Mouse (Mus musculus) cerebellum, adult 11-12 months (tissue): ENCODE results near the gene Cnn1.
"Not testable (repeated sequence)": the region's sequence is repeated elsewhere in the genome, so short reads cannot be mapped to it uniquely, and the experiment has no call there.

ENCODE experiments used
- DNase-seq: peaks from one replicate; pipeline ENCODE4 v3.0.0; 2022

Gene Cnn1

DNA sequence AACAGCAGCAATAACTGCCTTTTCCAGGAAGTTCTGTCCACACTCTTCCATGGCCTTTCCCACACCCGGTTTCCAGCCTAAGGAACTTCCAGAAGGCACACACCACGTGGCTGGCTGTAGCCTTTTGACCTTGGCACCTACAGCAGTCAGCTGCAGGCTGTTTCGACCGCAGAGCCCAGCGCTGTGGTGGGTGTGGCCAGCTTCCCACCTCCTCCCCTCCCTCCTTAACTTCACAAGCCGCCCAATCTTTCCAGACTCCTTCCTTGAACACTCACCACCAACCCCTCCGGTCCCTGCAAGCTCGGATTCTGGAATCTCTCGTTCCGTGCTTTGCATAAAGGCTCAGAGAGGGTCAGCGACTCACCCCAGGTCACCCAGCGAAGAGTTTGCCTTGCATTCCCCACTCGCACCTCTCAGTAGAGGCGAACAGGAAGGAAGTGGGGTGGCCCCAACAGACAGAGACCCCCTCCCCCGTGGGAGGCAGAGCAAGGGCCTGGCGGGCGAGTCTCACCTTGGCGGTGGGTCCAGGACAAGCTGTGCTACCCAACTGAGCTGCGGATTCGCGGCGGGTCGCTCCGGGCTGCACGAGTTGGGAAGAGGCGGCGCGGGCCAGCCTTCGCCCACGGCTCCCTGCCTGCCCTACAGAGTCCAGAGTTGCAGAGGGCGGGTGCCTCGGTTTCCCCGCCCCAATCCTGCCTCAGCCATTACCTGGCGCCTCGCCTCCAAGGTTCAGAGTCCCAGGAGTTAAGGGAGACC, 32.4 kb downstream of the Cnn1 start:
- no peak for DNase-seq

DNA sequence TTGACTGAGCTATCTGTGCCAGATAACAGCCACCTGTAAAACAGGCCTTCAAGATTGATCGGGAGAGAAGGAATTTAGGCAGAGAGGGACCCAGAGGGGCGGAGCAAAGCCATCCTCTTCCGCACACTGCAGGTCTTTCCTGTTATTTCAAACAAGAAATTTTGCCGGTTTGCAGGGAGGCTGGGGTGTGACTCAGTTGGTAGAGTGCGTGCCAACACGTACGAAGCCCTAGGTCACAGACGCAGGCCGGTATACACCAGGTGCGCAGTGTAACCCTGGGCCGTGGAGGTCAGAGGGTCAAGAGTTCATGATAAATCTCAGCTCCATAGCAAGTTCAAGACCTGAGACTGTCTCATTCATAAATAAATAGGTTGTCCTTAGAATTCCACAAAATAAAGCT, 33.2 kb downstream of the Cnn1 start:
- DNase-seq: no peak

DNA sequence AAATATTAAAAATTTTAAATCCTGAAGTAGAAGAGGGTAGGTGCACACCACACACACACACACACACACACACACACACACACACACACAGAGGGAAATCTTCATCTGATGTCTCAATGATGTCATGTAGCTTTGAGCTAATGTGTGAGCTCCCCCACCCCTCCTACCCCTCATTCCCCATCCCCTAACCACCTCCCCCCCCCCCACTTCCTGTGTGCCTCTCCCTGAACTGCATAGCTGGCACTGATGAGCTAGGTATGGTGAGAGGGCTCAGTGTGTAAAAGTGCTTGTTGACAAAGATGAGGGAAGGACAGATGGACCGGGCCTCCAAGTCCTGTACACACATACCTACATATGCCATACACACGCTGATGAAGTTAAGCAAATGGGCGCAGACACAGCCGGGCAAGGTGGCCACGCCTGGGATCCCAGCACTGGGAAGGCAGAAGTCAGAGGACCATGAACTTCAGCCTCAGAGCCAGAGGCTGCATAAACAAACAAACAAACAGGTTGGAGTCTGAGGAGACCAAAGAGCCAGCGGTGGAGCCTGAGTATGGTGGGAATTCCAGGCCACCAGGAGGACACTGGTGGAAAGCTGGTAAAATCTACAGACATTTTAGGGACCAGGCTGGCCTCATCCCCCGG, 35.4 kb downstream of the Cnn1 start:
- DNase-seq: no peak

DNA sequence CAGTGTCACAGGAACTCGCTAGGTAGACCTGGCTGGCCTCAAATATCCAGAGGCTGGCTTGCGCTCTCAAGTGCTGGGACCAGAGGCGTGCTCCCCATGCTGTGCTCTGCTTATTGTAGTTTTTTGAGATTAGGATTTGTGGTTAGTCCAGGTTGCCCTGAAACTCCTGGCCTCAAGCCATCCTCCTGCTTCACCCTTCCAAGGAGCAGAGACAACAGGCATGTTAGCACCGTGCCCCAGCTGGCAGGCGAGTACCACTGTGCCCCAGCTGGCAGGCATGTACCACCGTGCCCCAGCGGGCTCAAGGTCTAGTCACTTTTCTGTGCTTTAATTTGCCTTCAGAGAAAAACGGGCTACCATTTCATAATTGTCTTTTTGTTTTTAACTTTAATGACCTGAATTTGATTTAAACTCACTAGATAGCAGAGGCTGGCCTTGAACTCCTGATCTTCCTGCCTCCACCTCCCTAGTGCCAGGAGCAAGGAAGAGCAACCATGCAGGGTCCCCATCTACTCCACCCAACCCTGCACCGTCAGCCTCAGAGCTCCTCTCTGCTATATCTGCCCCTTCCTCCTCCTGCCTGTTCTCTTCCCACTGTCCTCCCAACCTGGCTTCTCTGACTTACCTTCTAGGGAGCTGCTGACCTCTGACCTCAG, 36.1 kb downstream of the Cnn1 start:
- DNase-seq: no peak

DNA sequence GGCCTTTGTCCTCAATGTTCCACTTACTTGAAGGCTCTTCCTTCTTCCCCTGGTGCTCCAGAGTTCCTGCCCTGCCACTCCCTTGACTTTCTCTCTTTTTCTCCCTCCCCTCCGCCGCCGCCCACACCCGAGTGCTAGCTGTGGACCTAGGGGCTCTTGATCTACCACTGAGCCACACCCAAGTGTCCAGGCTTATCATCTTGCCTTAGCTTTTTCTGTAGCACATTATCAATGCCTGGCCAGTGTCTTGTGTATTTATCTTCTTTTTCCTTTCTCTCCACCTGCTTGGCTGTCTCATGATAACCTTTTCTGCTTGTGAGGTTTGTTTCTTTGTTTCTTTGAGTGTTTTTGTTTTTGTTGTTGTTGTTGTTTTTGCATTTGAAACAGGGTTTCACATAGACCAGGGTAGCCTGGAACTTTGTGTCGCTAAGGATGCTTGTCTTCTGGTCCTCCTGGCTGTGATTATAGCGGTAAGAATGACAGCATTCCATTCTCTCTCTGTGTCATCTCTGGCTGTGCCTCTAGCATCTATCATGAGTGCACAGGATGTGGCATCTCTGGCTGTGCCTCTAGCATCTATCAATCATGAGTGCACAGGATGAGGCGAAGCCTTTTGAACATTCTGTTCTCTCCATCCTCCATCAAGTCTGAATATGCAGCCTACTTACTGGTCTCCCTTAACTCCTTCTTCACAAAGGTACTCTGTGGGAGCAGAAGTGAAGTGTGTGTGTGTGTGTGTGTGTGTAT, 36.8 kb downstream of the Cnn1 start, which contains the start of gene Acp5:
Gene Acp5 (minus strand): TSS at position 68 of the 747 bp plus-strand sequence.
- DNase-seq: no peak

DNA sequence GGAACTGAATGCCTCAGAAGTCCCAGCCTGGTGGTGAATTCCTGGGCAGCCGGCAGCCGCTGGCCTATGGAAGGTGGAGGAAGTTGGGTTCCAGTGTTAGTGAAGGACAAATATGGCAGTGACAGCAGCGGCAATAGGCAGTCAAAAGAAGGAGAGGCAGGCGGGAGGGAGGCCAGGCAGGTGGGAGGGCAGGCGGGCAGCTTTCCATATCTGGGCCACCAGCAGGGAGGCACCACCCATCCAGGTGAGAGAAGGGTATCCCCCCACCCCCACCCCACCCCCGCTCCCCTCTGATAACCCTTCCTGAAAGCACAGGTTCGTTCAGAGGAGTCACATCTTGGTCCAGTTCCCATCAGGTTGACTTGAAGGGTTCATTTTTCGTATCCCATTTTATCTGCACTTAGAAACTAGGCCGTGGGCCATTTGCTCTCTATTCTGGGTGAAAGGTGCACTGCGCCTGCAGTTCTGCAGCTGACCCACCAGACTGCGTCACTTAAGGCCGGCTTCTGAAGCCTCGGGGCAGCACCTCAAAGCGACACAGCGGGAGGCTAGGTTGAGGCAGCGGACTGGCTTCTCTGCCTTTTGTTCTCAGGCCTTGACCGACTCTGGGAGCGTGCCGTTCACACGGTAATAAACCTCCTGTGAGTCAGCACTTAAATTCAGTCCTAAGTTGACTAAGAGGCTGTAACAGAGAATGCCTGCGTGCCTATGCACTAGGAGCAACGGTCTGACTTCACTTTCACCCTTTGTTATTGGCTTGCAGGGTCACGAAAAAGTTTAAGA, 37.9 kb downstream of the Cnn1 start:
- DNase-seq: no peak

DNA sequence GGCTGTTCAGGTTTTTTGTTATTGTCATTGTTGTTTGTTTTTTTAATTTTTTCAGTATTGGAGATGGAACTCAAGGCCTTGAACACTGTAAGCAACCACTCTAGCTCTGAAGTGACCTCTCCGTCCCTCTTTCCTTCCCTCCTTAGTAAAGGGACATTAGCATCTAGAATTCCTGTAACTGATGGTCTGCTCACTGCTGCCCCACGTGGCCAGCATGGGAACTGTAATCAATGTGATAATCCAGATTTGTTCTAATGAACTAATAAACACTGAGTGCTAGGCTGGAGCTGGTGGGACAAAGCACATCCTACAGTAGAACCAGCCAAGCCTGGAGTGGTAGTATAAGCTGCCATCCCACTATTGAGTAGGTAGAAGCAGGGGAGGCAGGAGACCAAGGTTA, 39.5 kb downstream of the Cnn1 start:
- DNase-seq: no peak

DNA sequence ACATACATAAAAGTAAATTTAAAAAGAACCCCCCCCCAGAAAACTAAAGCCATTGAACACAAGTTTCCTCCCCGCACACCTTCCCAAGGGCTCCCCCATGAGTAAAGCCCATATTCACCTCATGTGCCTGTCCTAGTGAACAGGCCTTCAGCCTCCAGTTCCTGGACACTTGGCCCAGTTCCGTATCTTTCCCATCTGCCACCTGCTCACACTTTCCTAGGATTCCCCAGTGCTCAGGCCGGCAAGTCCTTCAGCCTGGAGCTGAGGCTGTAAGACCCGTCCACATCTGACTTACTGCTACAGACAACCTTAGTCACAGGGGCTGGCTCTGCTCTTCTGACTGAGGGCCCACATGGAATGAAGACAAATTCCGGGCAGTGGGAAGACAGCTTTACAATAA, 40.7 kb downstream of the Cnn1 start:
- peak; percentile 75 for DNase-seq

DNA sequence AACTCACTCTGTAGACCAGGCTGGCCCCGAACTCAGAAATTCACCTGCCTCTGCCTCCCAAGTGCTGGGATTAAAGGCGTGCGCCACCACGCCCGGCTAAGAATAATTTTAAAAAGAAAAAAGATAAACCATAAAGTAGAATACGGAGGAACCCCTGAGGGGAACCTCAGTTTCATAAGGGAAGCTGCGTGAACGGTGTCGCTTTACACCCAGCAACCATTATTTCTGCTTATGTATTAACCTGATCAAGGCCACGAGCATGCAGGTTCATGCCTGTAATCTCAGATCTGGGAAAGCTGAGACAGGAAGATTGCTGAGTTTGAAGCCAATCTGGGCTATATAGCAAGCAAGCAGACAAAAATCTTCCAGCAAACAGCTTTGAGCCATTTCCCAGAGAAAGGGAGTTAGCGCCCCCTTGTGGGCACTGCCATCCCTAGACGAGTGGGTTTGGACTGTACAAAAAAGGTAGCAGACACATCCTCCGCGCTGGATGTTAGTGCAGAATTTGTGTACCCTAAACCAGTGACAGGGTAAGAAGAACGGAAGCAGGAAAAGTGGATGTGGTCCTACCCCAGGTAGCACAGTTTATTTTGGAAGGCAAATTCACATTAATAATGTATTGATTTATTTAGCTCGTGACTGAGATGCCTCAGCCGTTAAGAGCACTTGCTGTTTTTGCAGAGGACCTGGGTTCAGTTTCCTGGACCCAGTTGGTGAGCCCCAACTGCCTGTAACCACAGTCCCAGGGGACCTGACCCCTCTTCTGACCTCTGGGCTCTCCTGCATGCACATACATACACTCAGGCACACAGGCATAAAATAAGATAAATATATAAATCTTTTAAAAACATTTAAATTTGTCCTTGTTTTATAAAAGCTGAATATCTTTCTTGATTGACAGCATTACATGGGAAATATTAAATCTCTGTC, 44.4 kb downstream of the Cnn1 start:
- peak; percentile 78 for DNase-seq

DNA sequence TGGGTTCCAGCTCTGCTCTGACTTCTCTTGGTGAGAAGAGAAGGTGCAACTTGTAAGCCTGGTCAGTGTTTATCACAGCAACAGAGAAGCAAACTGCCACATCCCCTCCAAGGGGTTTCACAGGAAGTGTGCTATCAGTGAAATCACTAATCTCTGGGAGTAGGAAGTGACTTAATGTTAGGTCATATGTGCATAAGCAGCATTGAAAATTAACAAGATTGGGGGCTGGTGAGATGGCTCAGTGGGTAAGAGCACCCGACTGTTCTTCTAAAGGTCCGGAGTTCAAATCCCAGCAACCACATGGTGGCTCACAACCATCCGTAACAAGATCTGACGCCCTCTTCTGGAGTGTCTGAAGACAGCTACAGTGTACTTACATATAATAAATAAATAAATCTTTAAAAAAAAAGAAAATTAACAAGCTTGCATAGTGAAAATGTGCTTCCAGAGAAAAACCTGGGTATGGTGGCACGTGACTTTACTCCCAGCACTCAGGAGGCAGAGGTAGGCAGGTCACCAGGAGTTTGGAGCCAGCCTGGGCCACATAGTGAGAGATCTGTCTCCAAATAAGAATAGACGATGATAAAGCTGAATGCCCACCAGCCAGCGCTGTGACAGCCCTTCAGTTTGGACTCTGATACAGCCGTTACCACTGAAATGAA, 45.4 kb downstream of the Cnn1 start:
- no peak for DNase-seq

DNA sequence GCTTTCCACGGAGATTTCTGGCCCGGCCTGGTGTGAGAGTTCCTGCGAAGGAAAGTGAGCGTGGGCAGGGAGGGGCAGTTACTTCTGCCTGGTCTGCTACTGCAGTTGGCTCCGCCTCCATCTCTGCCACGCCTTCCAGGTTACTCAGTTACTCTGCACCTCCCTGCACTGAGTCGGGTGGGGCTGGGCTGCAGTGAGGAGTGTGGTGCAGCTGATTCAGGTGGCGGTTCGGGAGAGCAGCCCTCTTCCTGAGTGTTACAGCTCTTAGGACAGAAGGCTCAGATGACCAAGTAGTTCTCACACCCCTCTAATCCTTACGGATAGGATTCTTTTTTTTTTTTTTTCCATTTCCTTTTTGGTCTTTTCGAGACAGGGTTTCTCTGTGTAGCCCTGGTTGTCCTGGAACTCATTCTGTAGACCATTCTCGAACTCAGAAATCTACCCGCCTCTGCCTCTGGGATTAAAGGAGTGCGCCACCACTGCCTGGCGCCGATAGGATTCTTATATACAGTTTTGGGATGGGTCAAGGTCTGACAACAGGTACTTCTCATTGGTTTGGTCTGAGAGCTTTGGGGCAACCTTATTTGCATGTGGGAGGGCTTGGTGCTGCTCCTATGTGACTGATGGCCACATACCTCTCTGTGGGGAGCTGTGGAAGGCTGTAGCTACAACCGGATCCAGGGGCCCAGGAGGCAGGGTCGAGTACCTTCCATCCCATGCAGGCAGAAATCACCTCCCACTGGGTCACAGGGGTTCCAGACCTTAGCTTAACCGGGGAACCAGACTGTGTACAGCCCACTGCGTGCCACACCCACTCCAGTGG, 50.6 kb downstream of the Cnn1 start:
- no peak for DNase-seq

DNA sequence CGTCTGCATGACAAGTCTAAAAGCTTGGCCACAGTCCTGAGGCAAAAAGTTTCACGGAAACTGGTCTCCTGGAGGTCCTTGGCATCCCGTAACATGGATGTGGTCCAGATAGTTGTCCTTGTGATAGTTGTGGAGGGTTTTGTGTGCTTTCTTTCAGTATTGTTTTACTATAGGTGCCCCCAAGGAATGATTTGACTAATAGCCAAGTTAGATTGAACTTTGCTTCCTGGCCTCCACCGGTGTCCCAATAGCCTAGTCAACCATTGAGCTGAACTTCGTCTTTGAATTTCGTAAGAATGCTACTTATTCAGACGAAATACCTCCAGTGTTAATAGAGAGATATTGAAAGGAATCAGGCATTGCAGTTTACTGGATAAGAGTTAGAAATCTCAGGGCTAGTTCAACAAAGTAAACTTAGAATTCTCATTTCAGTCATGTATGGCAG, 51.3 kb downstream of the Cnn1 start:
- DNase-seq: not testable (repeated sequence)

DNA sequence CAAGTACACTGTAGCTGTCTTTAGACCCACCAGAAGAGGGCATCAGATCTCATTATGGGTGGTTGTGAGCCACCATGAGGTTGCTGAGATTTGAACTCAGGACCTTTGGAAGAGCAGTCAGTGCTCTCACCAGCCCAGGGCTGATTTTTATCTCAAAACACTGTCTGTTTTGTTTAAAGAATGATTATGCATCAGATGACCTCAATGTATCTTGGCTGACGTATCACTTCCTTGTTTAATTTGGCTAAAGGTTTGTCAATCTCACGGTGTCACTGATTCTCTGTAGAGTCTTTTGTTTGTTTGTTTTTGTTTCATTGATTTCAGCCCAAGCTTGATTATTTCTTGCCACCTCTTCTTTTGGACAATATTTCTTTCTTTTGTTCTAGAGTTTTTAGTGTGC, 51.9 kb downstream of the Cnn1 start:
- DNase-seq: no peak

DNA sequence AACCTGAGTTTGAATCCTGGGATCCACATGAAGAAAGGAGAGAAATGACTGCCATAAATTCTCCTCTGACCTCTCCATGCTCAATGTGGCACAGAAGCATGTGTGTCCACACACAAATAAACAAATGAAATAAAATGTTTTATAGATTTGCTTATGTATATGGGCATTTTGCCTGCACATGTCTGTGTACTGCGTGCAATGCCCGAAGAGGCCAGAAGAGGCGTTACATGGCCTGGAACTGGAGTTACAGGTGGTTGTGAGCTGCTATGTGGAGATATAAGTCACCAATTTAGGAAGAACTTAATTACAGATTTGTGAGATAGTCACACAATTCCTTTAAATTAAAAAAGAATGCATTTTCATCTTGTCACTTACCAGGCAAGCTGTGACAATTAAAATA, 54.8 kb downstream of the Cnn1 start:
- no peak for DNase-seq

DNA sequence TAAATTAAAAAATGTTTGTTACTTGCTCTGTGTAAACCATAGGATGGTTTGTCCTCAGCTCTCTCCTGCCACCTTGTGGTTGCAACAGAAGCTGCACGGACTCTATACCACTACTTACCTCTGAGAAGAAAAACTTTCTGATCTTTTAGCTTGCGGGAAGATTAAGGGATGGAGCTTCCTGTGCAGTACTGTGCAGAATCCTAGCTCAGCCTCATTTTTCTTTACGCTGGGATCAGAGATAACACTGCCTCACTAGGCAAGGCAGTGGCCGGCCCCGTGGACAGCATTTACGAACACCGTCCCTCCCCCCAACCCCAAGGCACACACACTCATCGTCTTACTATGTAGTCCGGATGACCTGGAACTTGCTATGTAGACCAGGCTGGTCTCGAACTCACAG, 56.6 kb downstream of the Cnn1 start:
- peak; percentile 57 for DNase-seq

DNA sequence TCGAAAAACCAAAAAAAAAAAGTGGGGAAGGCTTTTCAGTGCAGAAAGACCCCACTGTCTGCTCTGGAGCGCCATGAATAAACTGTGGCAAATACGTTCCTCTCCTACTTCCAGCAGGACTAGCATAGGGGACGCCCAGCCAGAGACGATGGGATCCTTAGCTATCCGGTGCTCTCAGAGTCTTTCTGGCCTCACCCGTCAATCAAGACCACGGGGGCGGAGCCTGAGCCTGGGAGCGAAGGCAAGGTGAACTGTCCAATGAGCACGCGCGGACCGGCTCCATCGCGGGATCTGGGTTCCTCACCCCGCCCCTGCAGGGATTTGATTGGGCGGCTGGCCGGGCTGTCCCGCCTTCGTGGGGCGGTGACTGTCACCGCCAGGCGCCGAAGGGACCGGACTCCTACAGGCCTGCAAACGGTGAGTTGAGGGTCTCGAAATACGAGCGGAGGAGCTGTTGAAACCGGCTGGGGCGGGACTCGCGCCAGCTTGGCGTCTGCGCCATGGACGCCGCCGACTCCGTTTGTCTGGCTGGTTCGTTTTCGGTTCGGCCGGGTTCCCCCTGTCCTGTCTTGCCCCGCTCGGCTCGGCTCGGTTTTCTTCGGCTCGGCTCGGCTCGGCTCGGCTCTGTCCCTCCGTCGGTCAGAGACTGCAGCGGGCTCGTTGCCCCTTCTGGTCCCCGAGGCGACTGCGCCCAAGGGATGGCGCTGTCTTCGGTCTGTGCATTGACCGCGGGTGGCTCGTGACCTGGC, 57.7 kb downstream of the Cnn1 start, which contains the start of gene Pigyl:
Gene Pigyl (plus strand): TSS at position 350 of the 749 bp plus-strand sequence.
- DNase-seq: peak; percentile 98

DNA sequence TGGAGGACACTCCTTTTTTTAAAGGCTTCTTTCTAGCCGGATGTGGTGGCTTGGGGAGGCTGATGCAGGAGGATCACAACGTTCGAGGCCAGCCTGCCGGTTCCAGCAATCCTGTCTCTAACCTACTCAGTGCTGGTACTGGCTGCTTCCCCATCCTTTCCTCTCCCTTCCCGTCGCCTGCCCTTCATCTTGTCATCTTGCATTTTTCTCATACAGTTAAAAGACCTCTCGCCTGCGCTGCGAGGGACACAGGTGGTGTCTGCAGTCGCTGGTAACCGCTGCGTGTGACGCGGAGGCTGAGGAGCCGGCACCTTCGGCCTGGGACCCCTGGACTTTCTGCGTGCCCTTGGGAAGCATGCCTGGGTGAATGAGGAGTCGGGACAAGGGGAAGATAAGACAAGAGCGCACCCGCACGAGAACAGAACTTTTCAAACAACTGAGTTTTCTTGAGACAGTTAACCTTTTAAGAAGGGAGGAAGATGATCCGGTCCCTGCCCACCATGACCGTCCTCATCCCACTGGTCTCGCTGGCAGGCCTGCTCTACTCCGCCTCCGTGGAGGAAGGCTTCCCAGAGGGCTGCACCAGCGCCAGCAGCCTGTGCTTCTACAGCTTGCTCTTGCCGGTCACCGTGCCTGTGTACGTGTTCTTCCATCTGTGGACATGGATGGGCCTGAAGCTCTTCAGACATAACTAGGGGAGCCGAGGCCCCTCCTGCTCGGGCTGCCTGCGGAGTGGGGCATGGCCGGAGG, 58.7 kb downstream of the Cnn1 start:
- peak; percentile 58 for DNase-seq
